Comparison of ENCODE assay signal across 8 mouse cellular contexts in the genomic region with DNA sequence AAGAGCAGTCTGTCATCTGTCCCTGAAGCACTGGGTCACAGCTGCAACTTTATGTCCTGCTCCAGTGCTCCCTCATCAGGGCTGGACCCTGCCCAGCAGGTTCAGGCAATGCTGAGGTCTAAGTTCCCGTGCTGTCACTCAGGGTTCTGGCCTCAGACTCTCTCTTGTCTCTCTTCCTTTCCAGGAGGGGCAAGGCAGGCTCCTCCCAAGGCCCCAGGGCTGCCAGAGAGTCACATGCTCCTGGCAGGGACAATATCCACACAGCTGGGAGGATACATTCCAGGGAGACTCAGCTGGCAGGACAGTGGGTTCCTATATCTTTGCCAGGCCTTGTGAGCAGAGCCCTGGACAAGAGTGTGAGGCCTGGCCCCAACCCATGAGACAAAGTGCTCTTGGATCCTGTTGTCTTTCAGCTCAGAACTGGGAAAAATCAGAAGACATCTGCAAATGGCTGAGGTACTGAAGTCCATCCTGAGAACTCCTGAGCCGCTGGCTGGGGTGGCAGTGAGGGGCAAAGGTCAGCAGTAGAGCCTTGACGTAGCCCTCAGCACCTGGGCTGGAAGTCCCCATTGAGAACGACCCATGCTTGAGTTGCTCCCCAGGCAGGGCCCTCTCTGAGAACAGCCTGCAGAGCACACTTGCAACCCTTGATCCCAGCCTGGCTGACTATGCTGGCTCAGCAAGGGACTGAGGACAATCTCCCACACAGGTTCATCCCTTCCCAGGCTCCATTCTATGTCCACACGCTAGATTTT. TPM values are rescaled to one million over a fixed set of nuclear protein-coding genes. Genes with fewer than 3 reads are reported as not detected.
DNase-seq lines count a peak whose midpoint lies in the region.

No protein-coding gene starts in this region.

- DNase-seq in spleen, postnatal 36 days (ENCODE audit: low spot score in 2 of 2): peak; percentile 19 to 20
- no peak for DNase-seq in spleen, adult 12 weeks (ENCODE audit: low spot score)
- DNase-seq in frontal cortex, postnatal 25 days (ENCODE audit: low spot score in 2 of 2): peak; percentile 16 to 25
- DNase-seq in kidney, adult 18-20 months: peak; percentile 94
- peak; percentile 51 to 80 for DNase-seq in left cerebral cortex, postnatal 10 days (ENCODE audit: extremely low spot score in 1 of 2, low spot score in 2 of 2)
- DNase-seq in right cerebral cortex, postnatal 14 days: peak; percentile 17
- DNase-seq in thymus, postnatal 10 days (ENCODE audit: low spot score in 2 of 2): no peak
- no peak for DNase-seq in thymus, adult 18-20 months

- intact Hi-C loops in left cerebral cortex, postnatal 10 days (cut with DNase I): no loop called here

RNA-seq across cellular contexts. Expression of a gene that starts 10.2 kb away (rescaled TPM):
- under 1 TPM; 0.55 to 0.92 TPM for total RNA-seq in left cerebral cortex, postnatal 10 days (2021)

RNA-seq across cellular contexts. Expression of a gene that starts 34.6 kb away (rescaled TPM):
- 10 to 100 TPM; 18.6 to 19.2 TPM for total RNA-seq in left cerebral cortex, postnatal 10 days (2021)

RNA-seq across cellular contexts. Expression of a gene that starts 53.6 kb away (rescaled TPM):
- 10 to 100 TPM; 31.4 to 35.7 TPM for total RNA-seq in left cerebral cortex, postnatal 10 days (2021)

Comparison
In these comparisons a context has a peak if more than half of its experiments do, and no peak if none do; other contexts are left out.
1. DNase-seq: peak in spleen, postnatal 36 days (2 of 2), frontal cortex, postnatal 25 days (2 of 2), kidney, adult 18-20 months (single experiment), left cerebral cortex, postnatal 10 days (2 of 2) and right cerebral cortex, postnatal 14 days (single experiment); none in spleen, adult 12 weeks (single experiment), thymus, postnatal 10 days (0 of 2) and thymus, adult 18-20 months (0 of 2).